In the genomic region with DNA sequence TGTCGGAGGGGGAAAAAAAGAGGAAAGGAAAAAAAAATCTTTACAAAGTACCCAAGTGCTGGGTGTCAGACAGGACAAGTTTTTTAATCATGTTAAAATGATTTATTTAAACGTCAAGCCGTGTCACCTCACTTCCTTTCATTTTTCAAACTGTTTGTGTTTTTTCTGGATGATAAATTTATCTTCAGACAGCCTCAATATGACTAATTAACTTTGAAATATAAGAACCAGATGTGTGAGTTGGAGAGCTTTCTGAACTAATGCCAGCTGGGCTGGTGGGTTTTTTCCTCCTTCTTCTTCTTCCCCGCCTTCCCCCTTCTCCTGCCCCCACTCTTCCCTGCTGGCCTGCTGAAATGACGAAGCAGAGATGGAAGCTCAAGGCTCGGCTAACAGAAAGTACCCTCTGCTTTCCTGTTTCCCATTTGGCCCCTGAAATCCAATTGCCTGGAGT, we compare ENCODE assay signal across 13 mouse cellular contexts.
DNase-seq lines count a peak whose midpoint lies in the region; ATAC-seq and TF ChIP-seq lines count a peak whose summit lies in the region.
"Had no signal": no experiment of that assay in that cellular context is flagged by ENCODE, and none has a peak within 500 bp of the region (broad histone marks: within the 10 kb centered on the region; RNA-seq: fewer than 3 reads in every experiment).

No protein-coding gene starts in this region.

- H3K27ac ChIP-seq in kidney, embryonic 15.5 days: peak overlapping the region; percentile 41; the same call in 1 of the 2 replicates
- no peak overlapping the region for H3K27ac ChIP-seq in forebrain, postnatal 0 days (ENCODE audit: low read depth, low read length)

- 0 out of 2 replicates have a peak, but pooled peaks have one; percentile 38 for ATAC-seq in kidney, embryonic 15.5 days (replicated peaks; ENCODE audit: low FRiP score)
- ATAC-seq in forebrain, postnatal 0 days: no peak; the same call in 1 of the 2 replicates
- ATAC-seq: intestine, embryonic 16.5 days had no signal

- H3K9ac ChIP-seq in kidney, embryonic 15.5 days: no peak overlapping the region
- H3K9ac ChIP-seq in forebrain, postnatal 0 days: no peak overlapping the region

- H3K9me3 ChIP-seq in kidney, embryonic 15.5 days (replicated peaks): no peaks in the 10 kb centered on the region
- H3K9me3 ChIP-seq in forebrain, postnatal 0 days (ENCODE audit: low read length): no peaks in the 10 kb centered on the region

- TF ChIP-seq CTCF in brain, embryonic 14.5 days (IDR thresholded peaks at IDR 0.05; ENCODE audit: borderline replicate concordance, extremely low read depth, insufficient read depth, insufficient read length): no peak
- no peak for TF ChIP-seq CTCF in forebrain, postnatal 0 days (IDR thresholded peaks at IDR 0.05; ENCODE audit: low read depth)

- no peak overlapping the region for H3K4me3 ChIP-seq in kidney, embryonic 15.5 days (replicated peaks)
- no peak overlapping the region for H3K4me3 ChIP-seq in forebrain, postnatal 0 days (ENCODE audit: low read depth, low read length)

- H3K4me2 ChIP-seq in kidney, embryonic 15.5 days: peak overlapping the region; percentile 26; the same call in 1 of the 2 replicates
- no peak overlapping the region for H3K4me2 ChIP-seq in forebrain, postnatal 0 days (ENCODE audit: low read depth)

- no peaks in the 10 kb centered on the region for H3K36me3 ChIP-seq in kidney, embryonic 15.5 days
- no peaks in the 10 kb centered on the region for H3K36me3 ChIP-seq in forebrain, postnatal 0 days (ENCODE audit: insufficient read depth)

- peaks cover 46% of the 10 kb centered on the region for H3K4me1 ChIP-seq in kidney, embryonic 15.5 days
- H3K4me1 ChIP-seq in forebrain, postnatal 0 days (ENCODE audit: insufficient read depth): peaks cover 17% of the 10 kb centered on the region; the same call in 1 of the 2 replicates

- whole genome bisulfite sequencing in kidney, embryonic 15.5 days: 11% methylated on average over 6 of the region's 6 CpGs
- WGBS in forebrain, postnatal 0 days: 6% methylated on average over 6 of the region's 6 CpGs

- H3K27me3 ChIP-seq in kidney, embryonic 15.5 days: peaks cover 52% of the 10 kb centered on the region
- H3K27me3 ChIP-seq in forebrain, postnatal 0 days (ENCODE audit: insufficient read depth, low read length): no peaks in the 10 kb centered on the region

- no peak for TF ChIP-seq POLR2A in brain, embryonic 14.5 days (IDR thresholded peaks at IDR 0.05; ENCODE audit: borderline replicate concordance, extremely low read depth, insufficient read depth, insufficient read length, poor library complexity, severe bottlenecking)

- DNase-seq in kidney, adult 11 months: no peak
- DNase-seq in 3T3-L1 (ENCODE audit: low read depth, low spot score): peak; percentile 93
- peak; percentile 76 for DNase-seq in brain, embryonic 14.5 days (ENCODE audit: low read depth)
- peak; percentile 44 for DNase-seq in forebrain, postnatal 0 days
- no peak for DNase-seq in cerebellum, adult 11 months
- DNase-seq in spleen, postnatal 14 days (ENCODE audit: low spot score in 2 of 2): no peak
- no peak for DNase-seq in yolk sac, embryonic 10.5 days (ENCODE audit: low spot score)
- DNase-seq: adrenal gland, adult 2 months; cerebellum, adult 9-10 months; gastrocnemius, postnatal 25 days; liver had no signal

Comparison
In these comparisons a context has a peak if more than half of its experiments do, and no peak if none do; other contexts are left out.
1. DNase-seq: peak in 3T3-L1 (single experiment), brain, embryonic 14.5 days (single experiment) and forebrain, postnatal 0 days (single experiment); none in kidney, adult 11 months (single experiment), cerebellum, adult 11 months (single experiment), spleen, postnatal 14 days (0 of 2) and yolk sac, embryonic 10.5 days (single experiment).